Mouse (Mus musculus) CD4-positive, CD25-positive, alpha-beta regulatory T cell (primary cell): ENCODE data around the gene Ranbp3l. TPM values are rescaled to one million over a fixed set of nuclear protein-coding genes. Genes with fewer than 3 reads are reported as not detected.

Experiments
- polyA plus RNA-seq: library from polyadenylated mRNA; unstranded; fragments of 100-300 nt; shearing (Covaris generic); gene quantifications from one replicate; pipeline ENCODE4 v1.2.1, GENCODE M21; 2017

Ranbp3l gene
- polyA plus RNA-seq: 0.28 TPM

DNA sequence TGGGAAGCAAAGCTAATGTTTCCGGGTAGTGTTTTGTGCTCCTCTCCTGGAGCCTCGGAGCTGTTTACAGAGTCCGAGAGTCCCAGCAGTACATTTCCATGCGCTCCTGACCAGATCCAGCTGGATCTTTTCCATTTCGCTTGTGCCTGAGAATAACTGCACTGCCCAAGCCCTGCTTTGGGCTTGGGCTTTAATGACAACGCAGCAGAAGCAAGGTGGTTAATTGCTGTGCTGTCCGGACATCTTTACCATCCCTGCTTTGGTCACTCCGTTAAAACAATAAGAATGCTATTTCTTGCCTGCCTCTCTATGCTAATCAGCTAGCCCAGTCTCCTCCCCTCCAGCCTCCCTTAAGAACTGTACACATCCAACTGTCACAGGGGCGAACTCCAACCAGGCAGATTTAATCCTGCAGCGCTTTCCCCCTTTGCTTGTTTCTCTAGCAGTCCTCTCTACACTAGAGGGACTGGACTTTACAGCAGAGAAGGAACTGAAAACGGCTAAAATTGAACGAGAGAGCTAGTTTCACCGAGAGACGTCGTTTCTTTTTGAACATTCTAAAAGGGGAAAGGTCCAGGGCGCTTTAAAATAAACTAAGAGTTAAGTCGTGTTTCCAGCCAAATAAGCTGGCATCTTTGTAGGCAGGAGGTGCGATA lies at the start of gene Ranbp3l:
Ranbp3l (plus strand) TSS at position 377 of the 656 bp plus-strand sequence.

DNA sequence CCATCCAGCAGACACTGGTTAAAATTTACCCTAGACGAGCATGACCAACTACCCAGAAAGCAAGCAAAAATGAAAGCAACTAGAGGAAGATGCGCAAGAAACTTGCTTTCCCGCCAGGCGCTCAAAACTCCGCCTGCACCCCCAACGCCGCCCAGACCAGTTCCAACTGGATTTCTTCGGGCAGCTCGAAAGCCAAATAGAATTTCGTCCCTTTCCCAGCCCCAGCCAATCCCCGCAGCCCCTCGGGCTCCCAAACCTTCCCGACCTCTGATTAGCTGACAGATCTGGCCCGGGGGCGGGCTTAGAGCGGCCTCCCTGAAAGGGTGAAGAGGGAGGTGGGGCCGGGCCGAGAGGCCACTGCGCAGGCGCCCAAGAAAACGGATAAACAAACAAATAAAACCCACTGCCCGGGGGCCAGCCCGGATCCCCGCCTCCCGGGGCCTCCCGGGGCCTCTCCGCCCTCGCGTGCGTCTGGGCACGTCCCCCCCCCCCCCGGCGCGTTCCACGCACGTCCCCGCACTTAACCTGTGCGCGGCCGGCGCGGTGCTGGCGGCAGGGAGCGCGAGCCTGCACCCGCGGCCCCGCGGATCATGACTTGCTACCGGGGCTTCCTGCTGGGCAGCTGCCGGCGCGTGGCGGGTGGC lies 103.3 kb downstream of the Ranbp3l start, which contains the start of gene Nadk2:
Nadk2 (plus strand) TSS at position 349 of the 644 bp plus-strand sequence.

Other genes with a start within 250 kb of the Ranbp3l start
- 17.9 TPM for gene Nadk2, start 103.3 kb downstream of the Ranbp3l start, polyA plus RNA-seq
- gene Lmbrd2, start 172.6 kb downstream of the Ranbp3l start, polyA plus RNA-seq: 3.5 TPM
- 5.6 TPM for gene Skp2, start 187.5 kb downstream of the Ranbp3l start, polyA plus RNA-seq